Mouse (Mus musculus) frontal cortex, postnatal 14 days (tissue): Measurements from ENCODE around the gene Ccdc15.
"Not testable (repeated sequence)": the region's sequence is repeated elsewhere in the genome, so short reads cannot be mapped to it uniquely, and the experiment has no call there.

Experiments
- DNase-seq, 2 experiments: peaks; one replicate each; pipeline ENCODE4 v3.0.0; 2022; ENCODE audit warnings: low spot score in 2 of 2

The Ccdc15 gene

GRCm38 (mm10) chr9:37351266-37351665, 3.0 kb upstream of the Ccdc15 start:
- DNase-seq, result no peak

GRCm38 (mm10) chr9:37349050-37349449, 818 bp upstream of the Ccdc15 start:
- DNase-seq, result no peak

GRCm38 (mm10) chr9:37347184-37347987, 846 bp downstream of the Ccdc15 start:
- no peak for DNase-seq

- DNase-seq, result no peak
Observed at GRCm38 (mm10) chr9:37345406-37345805, 2.8 kb downstream of the Ccdc15 start.

- DNase-seq, result no peak
Observed at GRCm38 (mm10) chr9:37329456-37329855, 18.8 kb downstream of the Ccdc15 start.

GRCm38 (mm10) chr9:37301720-37302119, 46.5 kb downstream of the Ccdc15 start:
- DNase-seq, result no peak

GRCm38 (mm10) chr9:37300501-37300900, 47.7 kb downstream of the Ccdc15 start:
- DNase-seq, result not testable (repeated sequence)

- no peak for DNase-seq
Observed at GRCm38 (mm10) chr9:37295586-37295985, 52.6 kb downstream of the Ccdc15 start.

GRCm38 (mm10) chr9:37266622-37267021, 81.6 kb downstream of the Ccdc15 start:
- no peak for DNase-seq

- peak in 1 of 2 experiments; percentile 62 for DNase-seq
Observed at GRCm38 (mm10) chr9:37255889-37256225, 92.4 kb downstream of the Ccdc15 start.

GRCm38 (mm10) chr9:37255149-37255888, 92.9 kb downstream of the Ccdc15 start, which contains the start of gene Slc37a2:
TSS of gene Slc37a2 (minus strand) at chr9:37255738.
- peak; percentile 51 to 63 for DNase-seq

- no peak for DNase-seq
Observed at GRCm38 (mm10) chr9:37254531-37255110, 93.6 kb downstream of the Ccdc15 start.

- DNase-seq, result no peak
Observed at GRCm38 (mm10) chr9:37250631-37251030, 97.6 kb downstream of the Ccdc15 start.

GRCm38 (mm10) chr9:37249976-37250375, 98.3 kb downstream of the Ccdc15 start:
- no peak for DNase-seq

GRCm38 (mm10) chr9:37248381-37248906, 99.8 kb downstream of the Ccdc15 start:
- DNase-seq, result no peak

- peak in 1 of 2 experiments; percentile 26 for DNase-seq
Observed at GRCm38 (mm10) chr9:37247429-37247828, 100.8 kb downstream of the Ccdc15 start.

- DNase-seq, result no peak
Observed at GRCm38 (mm10) chr9:37245810-37246209, 102.4 kb downstream of the Ccdc15 start.

GRCm38 (mm10) chr9:37245404-37245803, 102.8 kb downstream of the Ccdc15 start:
- DNase-seq, result no peak

- DNase-seq, result no peak
Observed at GRCm38 (mm10) chr9:37244600-37244999, 103.6 kb downstream of the Ccdc15 start.

- no peak for DNase-seq
Observed at GRCm38 (mm10) chr9:37242764-37243163, 105.5 kb downstream of the Ccdc15 start.

- DNase-seq, result no peak
Observed at GRCm38 (mm10) chr9:37235951-37236737, 112.1 kb downstream of the Ccdc15 start.
